Mouse (Mus musculus) layer of hippocampus, adult 11-12 months (tissue): ENCODE measurements around the gene Krtap3-1.

Experiments used
- DNase-seq: peaks from one replicate; pipeline ENCODE4 v3.0.0; 2022; ENCODE audit warnings: low spot score

The Krtap3-1 gene

DNA sequence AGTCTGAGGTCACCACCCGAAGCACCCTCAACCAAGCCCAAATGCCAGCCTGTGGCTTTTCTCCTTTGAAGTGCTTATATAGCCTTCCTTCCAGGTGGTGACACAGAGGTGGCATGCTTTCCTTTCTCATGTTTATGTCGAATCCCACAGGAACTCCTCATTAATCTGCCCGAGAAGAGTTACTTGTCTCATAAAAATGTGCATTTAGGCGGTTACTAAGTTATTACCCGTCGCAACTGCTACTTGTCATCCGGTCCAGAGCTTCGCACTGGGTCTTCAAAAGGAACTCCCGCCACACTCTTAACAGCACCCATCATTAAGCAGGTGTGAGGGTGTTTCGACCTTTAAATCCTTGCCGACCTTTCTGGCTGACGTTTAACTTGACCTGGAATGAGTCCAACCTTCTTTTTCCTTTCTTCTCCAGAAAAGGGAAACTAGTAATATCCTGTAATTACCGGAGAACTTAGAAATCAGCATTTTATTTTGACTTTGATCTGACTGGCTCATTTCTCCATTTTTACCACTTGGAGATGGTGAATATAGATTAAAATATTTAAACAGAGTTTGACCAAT is 45.1 kb downstream of the Krtap3-1 start, which contains the start of gene Krt39:
Krt39 (minus strand) TSS at position 51 of the 573 bp plus-strand sequence.
- no peak for DNase-seq
